ENCODE assay signal across 8 mouse cellular contexts in genomic region chr6:83571840-83572667, GRCm38 (mm10). TPM values are rescaled to one million over a fixed set of nuclear protein-coding genes. Genes with fewer than 3 reads are reported as not detected.
DNase-seq lines count a peak whose midpoint lies in the region; ATAC-seq and TF ChIP-seq lines count a peak whose summit lies in the region.

No protein-coding gene starts in this region.

- no peak for TF ChIP-seq CTCF in heart, adult 2 months (IDR thresholded peaks at IDR 0.05)

- H3K36me3 ChIP-seq in embryonic facial prominence, embryonic 14.5 days (ENCODE audit: control insufficient read depth, insufficient read depth, low read length) = peaks cover 24% of the 10 kb centered on the region
- no peaks in the 10 kb centered on the region for H3K36me3 ChIP-seq in heart, adult 2 months (ENCODE audit: control insufficient read depth, insufficient read depth, low read length)
- peaks cover 14% of the 10 kb centered on the region for H3K36me3 ChIP-seq in limb, embryonic 13.5 days
- H3K36me3 ChIP-seq in midbrain, embryonic 16.5 days (ENCODE audit: control insufficient read depth, insufficient read depth, low read length) = no peaks in the 10 kb centered on the region

- ATAC-seq in embryonic facial prominence, embryonic 14.5 days (ENCODE audit: low read depth) = peak; percentile 98
- ATAC-seq in limb, embryonic 13.5 days (ENCODE audit: low FRiP score, low read depth) = peak; percentile 94
- ATAC-seq in midbrain, embryonic 16.5 days = peak; percentile 97

- H3K4me1 ChIP-seq in embryonic facial prominence, embryonic 14.5 days (ENCODE audit: control insufficient read depth, insufficient read depth, low read length) = peaks cover 8% of the 10 kb centered on the region
- no peaks in the 10 kb centered on the region; the same call in 1 of the 2 replicates for H3K4me1 ChIP-seq in heart, adult 2 months (ENCODE audit: control insufficient read depth, insufficient read depth, low read length)
- H3K4me1 ChIP-seq in limb, embryonic 13.5 days = peaks cover 11% of the 10 kb centered on the region
- H3K4me1 ChIP-seq in midbrain, embryonic 16.5 days (ENCODE audit: control insufficient read depth, insufficient read depth, low read length) = peaks cover 11% of the 10 kb centered on the region

- peak overlapping the region; percentile 85 for H3K4me2 ChIP-seq in embryonic facial prominence, embryonic 14.5 days (ENCODE audit: low read depth, low read length)
- H3K4me2 ChIP-seq in limb, embryonic 13.5 days (replicated peaks) = peak overlapping the region; percentile 94
- peak overlapping the region; percentile 96 for H3K4me2 ChIP-seq in midbrain, embryonic 16.5 days (ENCODE audit: low read length)

- no peaks in the 10 kb centered on the region for H3K27me3 ChIP-seq in embryonic facial prominence, embryonic 14.5 days (replicated peaks; ENCODE audit: control insufficient read depth, insufficient read depth, low read length)
- H3K27me3 ChIP-seq in heart, adult 2 months (ENCODE audit: control insufficient read depth, insufficient read depth, low read length) = no peaks in the 10 kb centered on the region
- H3K27me3 ChIP-seq in limb, embryonic 13.5 days = peaks cover 7% of the 10 kb centered on the region
- H3K27me3 ChIP-seq in midbrain, embryonic 16.5 days (ENCODE audit: control insufficient read depth, insufficient read depth, low read depth, low read length) = no peaks in the 10 kb centered on the region; the same call in 1 of the 2 replicates

- H3K9ac ChIP-seq in embryonic facial prominence, embryonic 14.5 days (ENCODE audit: low read depth, low read length) = peak overlapping the region; percentile 84
- H3K9ac ChIP-seq in heart, adult 2 months (ENCODE audit: low read depth, low read length) = peak overlapping the region; percentile 83
- H3K9ac ChIP-seq in limb, embryonic 13.5 days = peak overlapping the region; percentile 82
- H3K9ac ChIP-seq in midbrain, embryonic 16.5 days (ENCODE audit: low read depth, low read length) = peak overlapping the region; percentile 69

- H3K4me3 ChIP-seq in embryonic facial prominence, embryonic 14.5 days (ENCODE audit: low read depth, low read length) = peak overlapping the region; percentile 82
- H3K4me3 ChIP-seq in heart, adult 2 months = peak overlapping the region; percentile 94
- H3K4me3 ChIP-seq in limb, embryonic 13.5 days = peak overlapping the region; percentile 85
- peak overlapping the region; percentile 57 for H3K4me3 ChIP-seq in midbrain, embryonic 16.5 days (ENCODE audit: low read depth, low read length)

- WGBS in embryonic facial prominence, embryonic 14.5 days = 7% methylated on average over 29 of the region's 37 CpGs
- WGBS in heart, adult 2 months = 3% methylated on average over 37 of the region's 37 CpGs
- 5% methylated on average over 37 of the region's 37 CpGs for WGBS in limb, embryonic 13.5 days
- WGBS in midbrain, embryonic 16.5 days = 5% methylated on average over 37 of the region's 37 CpGs

- H3K9me3 ChIP-seq in embryonic facial prominence, embryonic 14.5 days (ENCODE audit: control insufficient read depth, low read length) = no peaks in the 10 kb centered on the region
- no peaks in the 10 kb centered on the region for H3K9me3 ChIP-seq in limb, embryonic 13.5 days
- H3K9me3 ChIP-seq in midbrain, embryonic 16.5 days (replicated peaks; ENCODE audit: control insufficient read depth, low read length, poor library complexity, severe bottlenecking) = no peaks in the 10 kb centered on the region

- TF ChIP-seq EP300 in heart, adult 2 months (IDR thresholded peaks at IDR 0.05; ENCODE audit: insufficient read depth, low read depth, low read length) = 0 out of 2 replicates have a peak, but pooled peaks have one; percentile 12

- TF ChIP-seq POLR2A in heart, adult 2 months (IDR thresholded peaks at IDR 0.05; ENCODE audit: insufficient read depth, low read depth, low read length) = no peak; the same call in 1 of the 2 replicates

- peak; percentile 98 for DNase-seq in 3T3-L1 (ENCODE audit: low read depth, low spot score)
- peak; percentile 59 to 72 for DNase-seq in adrenal gland, postnatal 4 days (ENCODE audit: low spot score in 2 of 2)
- peak; percentile 98 for DNase-seq in embryonic facial prominence, embryonic 14.5 days (ENCODE audit: low spot score)
- DNase-seq in heart, adult 2 months = peak; percentile 90 to 91
- DNase-seq in kidney, adult 8-10 months = peak; percentile 92 to 93
- peak; percentile 69 to 86 for DNase-seq in spleen, postnatal 10 days (ENCODE audit: low spot score in 2 of 2)

- peak overlapping the region; percentile 80 for H3K27ac ChIP-seq in embryonic facial prominence, embryonic 14.5 days (replicated peaks; ENCODE audit: low read depth, low read length)
- peak overlapping the region; percentile 80 for H3K27ac ChIP-seq in heart, adult 2 months
- H3K27ac ChIP-seq in limb, embryonic 13.5 days = peak overlapping the region; percentile 65; the same call in 1 of the 2 replicates
- H3K27ac ChIP-seq in midbrain, embryonic 16.5 days (ENCODE audit: low read length) = peak overlapping the region; percentile 87

- intact Hi-C loops in heart, adult 2 months (cut with DNase I) = loop anchor here (5.0 kb wide), 1 partner anchor 225 kb away; the partner anchor contains the start of gene Bola3

- no peaks in the 10 kb centered on the region; the same call in 1 of the 2 replicates for H3K79me2 ChIP-seq in heart, adult 2 months (replicated peaks; ENCODE audit: control insufficient read depth, insufficient read depth, low read length)

RNA-seq across cellular contexts. Expression of gene Stambp, which starts 0.5 kb away (rescaled TPM):
- total RNA-seq in adrenal gland, postnatal 4 days (2021) = 10 to 100 TPM; 32.9 to 33.0 TPM
- polyA plus RNA-seq in embryonic facial prominence, embryonic 14.5 days (2014; fragmentation: Nextera tagmentation; extraction: Ambion mirVana) = 26.2 and 28.1 TPM in 2 replicates
- total RNA-seq in heart, adult 2 months (2021) = 10 to 100 TPM; 11.9 to 12.9 TPM
- polyA plus RNA-seq in heart, adult 2 months (2012; rRNA removed) = 10.1 and 17.6 TPM in 2 replicates
- polyA plus RNA-seq in limb, embryonic 13.5 days (2015; fragmentation: Nextera tagmentation; extraction: Ambion mirVana) = 24.4 and 24.8 TPM in 2 replicates
- polyA plus RNA-seq in midbrain, embryonic 16.5 days (2015; fragmentation: Nextera tagmentation; extraction: Ambion mirVana) = 71.5 and 76.9 TPM in 2 replicates

RNA-seq across cellular contexts. Expression of gene Actg2, which starts 36.0 kb away (rescaled TPM):
- total RNA-seq in adrenal gland, postnatal 4 days (2021) = 1 to 10 TPM; 3.1 to 4.3 TPM
- 11.0 and 13.2 TPM in 2 replicates for polyA plus RNA-seq in embryonic facial prominence, embryonic 14.5 days (2014; fragmentation: Nextera tagmentation; extraction: Ambion mirVana)
- 1 to 10 TPM in 1 of 2 experiments, under 1 TPM in 1; 0.93 to 2.3 TPM for total RNA-seq in heart, adult 2 months (2021)
- polyA plus RNA-seq in heart, adult 2 months (2012; rRNA removed) = 13.3 and 23.8 TPM in 2 replicates
- polyA plus RNA-seq in limb, embryonic 13.5 days (2015; fragmentation: Nextera tagmentation; extraction: Ambion mirVana) = 2.9 and 3.4 TPM in 2 replicates
- 1.7 and 2.0 TPM in 2 replicates for polyA plus RNA-seq in midbrain, embryonic 16.5 days (2015; fragmentation: Nextera tagmentation; extraction: Ambion mirVana)

Comparison
In these comparisons a context has a peak if more than half of its experiments do, and no peak if none do; other contexts are left out.
1. Peak in every context shown above with its lines: DNase-seq, ATAC-seq, H3K4me3 ChIP-seq and H3K27ac ChIP-seq.